8 mouse cellular contexts compared by ENCODE assay signal in the genomic region with DNA sequence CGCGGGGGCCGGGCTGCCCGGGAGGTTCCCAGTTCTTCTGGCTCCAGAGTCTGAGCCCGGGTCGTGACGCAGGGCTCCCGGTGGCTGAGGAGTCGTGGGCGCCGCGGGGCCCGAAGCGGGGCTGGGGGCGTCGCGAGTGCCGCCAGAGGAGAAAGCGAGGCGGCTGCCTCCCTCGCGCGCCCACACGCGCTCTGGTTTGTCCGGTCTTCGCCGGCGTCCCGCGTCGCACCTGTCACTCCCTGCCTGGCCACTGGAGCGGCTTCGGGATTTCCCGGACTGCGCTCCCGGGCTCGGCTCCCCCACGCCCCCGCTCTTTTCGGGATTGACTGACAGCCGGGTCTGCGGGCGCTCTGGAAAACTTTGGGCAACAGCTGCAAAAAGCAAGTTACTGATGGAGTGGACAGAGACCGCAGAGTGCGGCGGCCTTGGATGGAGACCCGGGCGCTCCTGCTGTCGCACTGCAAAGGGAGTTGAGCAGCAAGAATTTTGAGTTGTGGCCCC. TPM values are rescaled to one million over a fixed set of nuclear protein-coding genes. Genes with fewer than 3 reads are reported as not detected.
A peak's percentile ranks its signal among the peaks of the same experiment; 100 is the strongest.
DNase-seq lines count a peak whose midpoint lies in the region; ATAC-seq and TF ChIP-seq lines count a peak whose summit lies in the region.

No protein-coding gene starts in this region.

- H3K36me3 ChIP-seq in kidney, embryonic 14.5 days (ENCODE audit: control insufficient read depth, insufficient read depth, low read length): peaks cover 5% of the 10 kb centered on the region
- no peaks in the 10 kb centered on the region for H3K36me3 ChIP-seq in liver, adult 2 months (ENCODE audit: control insufficient read depth, insufficient read depth, low read length)
- H3K36me3 ChIP-seq in neural tube, embryonic 12.5 days: peaks cover 5% of the 10 kb centered on the region; the same call in 1 of the 2 replicates

- TF ChIP-seq CTCF in liver, adult 2 months (IDR thresholded peaks at IDR 0.05; ENCODE audit: low read depth, low read length): 0 out of 2 replicates have a peak, but pooled peaks have one; percentile 14

- H3K4me3 ChIP-seq in kidney, embryonic 14.5 days (ENCODE audit: low read length): peak overlapping the region; percentile 87
- peak overlapping the region; percentile 81 for H3K4me3 ChIP-seq in liver, adult 2 months (ENCODE audit: insufficient read depth, low read depth, low read length)
- peak overlapping the region; percentile 77 for H3K4me3 ChIP-seq in neural tube, embryonic 12.5 days

- H3K9ac ChIP-seq in kidney, embryonic 14.5 days (ENCODE audit: low read depth, low read length): peak overlapping the region; percentile 90
- peak overlapping the region; percentile 92 for H3K9ac ChIP-seq in liver, adult 2 months (ENCODE audit: low read depth, low read length)
- H3K9ac ChIP-seq in neural tube, embryonic 12.5 days: peak overlapping the region; percentile 84

- WGBS in kidney, embryonic 14.5 days: 1% methylated on average over 33 of the region's 50 CpGs
- under 1% methylated on average over 49 of the region's 50 CpGs for WGBS in liver, adult 2 months
- WGBS in neural tube, embryonic 12.5 days: 1% methylated on average over 45 of the region's 50 CpGs

- H3K4me2 ChIP-seq in kidney, embryonic 14.5 days (replicated peaks; ENCODE audit: low read depth, low read length): peak overlapping the region; percentile 84
- H3K4me2 ChIP-seq in neural tube, embryonic 12.5 days (replicated peaks): peak overlapping the region; percentile 84

- DNase-seq in urinary bladder, adult 2 months (ENCODE audit: low spot score): peak; percentile 49
- no peak for DNase-seq in urinary bladder, postnatal 10 days (ENCODE audit: low spot score)
- DNase-seq in embryo, embryonic 9.5 days (ENCODE audit: extremely low spot score): peak; percentile 70
- peak; percentile 67 to 83 for DNase-seq in gastrocnemius, postnatal 4 days (ENCODE audit: low spot score in 2 of 2)
- no peak for DNase-seq in liver, adult 2 months (ENCODE audit: extremely low read depth, low read depth, low spot score)
- DNase-seq in testis, postnatal 14 days (ENCODE audit: low spot score): peak; percentile 78

- H3K79me2 ChIP-seq in liver, adult 2 months (ENCODE audit: control insufficient read depth, insufficient read depth, low read length): peaks cover 15% of the 10 kb centered on the region; the same call in 1 of the 2 replicates

- H3K27ac ChIP-seq in kidney, embryonic 14.5 days (ENCODE audit: low read depth, low read length): peak overlapping the region; percentile 94
- peak overlapping the region; percentile 74 for H3K27ac ChIP-seq in liver, adult 2 months (replicated peaks; ENCODE audit: insufficient read depth, low read depth, low read length)
- H3K27ac ChIP-seq in neural tube, embryonic 12.5 days: peak overlapping the region; percentile 94

- no peaks in the 10 kb centered on the region for H3K9me3 ChIP-seq in kidney, embryonic 14.5 days (ENCODE audit: control insufficient read depth, low read length)
- no peaks in the 10 kb centered on the region for H3K9me3 ChIP-seq in neural tube, embryonic 12.5 days

- no peaks in the 10 kb centered on the region for H3K27me3 ChIP-seq in kidney, embryonic 14.5 days (ENCODE audit: control insufficient read depth, insufficient read depth, low read length)
- H3K27me3 ChIP-seq in liver, adult 2 months (ENCODE audit: control insufficient read depth, insufficient read depth, low read length): no peaks in the 10 kb centered on the region
- H3K27me3 ChIP-seq in neural tube, embryonic 12.5 days (replicated peaks): no peaks in the 10 kb centered on the region

- peaks cover 24% of the 10 kb centered on the region for H3K4me1 ChIP-seq in kidney, embryonic 14.5 days (ENCODE audit: control insufficient read depth, insufficient read depth, low read length)
- H3K4me1 ChIP-seq in liver, adult 2 months (ENCODE audit: control insufficient read depth, insufficient read depth, low read length): peaks cover 18% of the 10 kb centered on the region
- H3K4me1 ChIP-seq in neural tube, embryonic 12.5 days: peaks cover 37% of the 10 kb centered on the region

- TF ChIP-seq POLR2A in liver, adult 2 months (IDR thresholded peaks at IDR 0.05; ENCODE audit: extremely low read depth, insufficient read depth, low read length): no peak

- ATAC-seq in kidney, embryonic 14.5 days (ENCODE audit: low FRiP score, low TSS enrichment): peak; percentile 24
- ATAC-seq in neural tube, embryonic 12.5 days (ENCODE audit: low FRiP score, low read depth): no peak; the same call in 1 of the 2 replicates

RNA-seq across cellular contexts. Expression of a gene that starts 0.7 kb away (rescaled TPM):
- 55.3 and 68.9 TPM in 2 replicates for polyA plus RNA-seq in urinary bladder, adult 2 months (2012; rRNA removed)
- 10 to 100 TPM; 77.9 to 96.4 TPM for total RNA-seq in gastrocnemius, postnatal 4 days (2021)
- 76.9 and 114 TPM in 2 replicates for polyA plus RNA-seq in kidney, embryonic 14.5 days (2014; fragmentation: Nextera tagmentation; extraction: Ambion mirVana)
- total RNA-seq in liver, adult 2 months (2014; rRNA removed): 16.5 and 25.0 TPM in 2 replicates
- 66.3 and 71.2 TPM in 2 replicates for polyA plus RNA-seq in liver, adult 2 months (2012; rRNA removed)
- polyA plus RNA-seq in neural tube, embryonic 12.5 days (2016; fragmentation: Nextera tagmentation; extraction: Ambion mirVana): 238 and 239 TPM in 2 replicates

RNA-seq across cellular contexts. Expression of a gene that starts 19.9 kb away (rescaled TPM):
- polyA plus RNA-seq in urinary bladder, adult 2 months (2012; rRNA removed): 12.8 and 16.1 TPM in 2 replicates
- total RNA-seq in gastrocnemius, postnatal 4 days (2021): 10 to 100 TPM; 45.5 to 49.4 TPM
- polyA plus RNA-seq in kidney, embryonic 14.5 days (2014; fragmentation: Nextera tagmentation; extraction: Ambion mirVana): 12.8 and 19.6 TPM in 2 replicates
- total RNA-seq in liver, adult 2 months (2014; rRNA removed): 1.3 and 1.8 TPM in 2 replicates
- 5.2 and 8.2 TPM in 2 replicates for polyA plus RNA-seq in liver, adult 2 months (2012; rRNA removed)
- 17.8 and 20.3 TPM in 2 replicates for polyA plus RNA-seq in neural tube, embryonic 12.5 days (2016; fragmentation: Nextera tagmentation; extraction: Ambion mirVana)

Comparison
In these comparisons a context has a peak if more than half of its experiments do, and no peak if none do; other contexts are left out.
1. DNase-seq: peak in urinary bladder, adult 2 months (single experiment), embryo, embryonic 9.5 days (single experiment), gastrocnemius, postnatal 4 days (2 of 2) and testis, postnatal 14 days (single experiment); none in urinary bladder, postnatal 10 days (single experiment) and liver, adult 2 months (single experiment).
2. Peak in every context shown above with its lines, with median percentiles within 50 percentile points of each other: H3K27ac ChIP-seq, H3K4me3 ChIP-seq and H3K9ac ChIP-seq.